16 mouse cellular contexts compared by ENCODE assay signal in the genomic region with DNA sequence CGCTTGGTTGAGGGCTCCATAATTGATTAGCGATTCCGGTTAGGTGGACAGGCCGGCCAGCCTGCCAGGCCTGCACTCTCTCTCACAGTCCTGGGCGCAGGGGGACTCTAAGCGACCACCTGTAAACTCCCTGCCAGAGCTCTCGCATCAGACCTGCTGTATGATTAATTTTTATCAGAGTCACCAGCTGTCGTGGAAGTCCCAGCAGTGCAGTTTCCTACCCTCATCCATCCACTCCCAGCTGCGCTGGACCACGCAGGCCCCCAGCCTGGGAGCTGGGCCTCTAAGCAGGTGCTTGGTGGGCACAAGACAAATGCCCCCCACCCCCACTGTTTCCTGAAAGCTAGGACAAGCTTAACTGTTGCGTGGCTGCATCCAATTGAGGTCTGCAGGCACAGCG.
DNase-seq lines count a peak whose midpoint lies in the region; ATAC-seq lines count a peak whose summit lies in the region.
"Had no signal": no experiment of that assay in that cellular context is flagged by ENCODE, and none has a peak within 500 bp of the region (broad histone marks: within the 10 kb centered on the region; RNA-seq: fewer than 3 reads in every experiment).

No protein-coding gene starts in this region.

- H3K9ac ChIP-seq in forebrain, embryonic 12.5 days = peak overlapping the region; percentile 26; the same call in 1 of the 2 replicates
- H3K9ac ChIP-seq in hindbrain, embryonic 15.5 days = no peak overlapping the region
- no peak overlapping the region for H3K9ac ChIP-seq in midbrain, embryonic 15.5 days
- H3K9ac ChIP-seq: embryonic facial prominence, embryonic 12.5 days; intestine, embryonic 15.5 days; lung, embryonic 14.5 days had no signal

- no peak overlapping the region for H3K4me3 ChIP-seq in forebrain, embryonic 12.5 days (replicated peaks)
- no peak overlapping the region for H3K4me3 ChIP-seq in hindbrain, embryonic 15.5 days
- H3K4me3 ChIP-seq in midbrain, embryonic 15.5 days = no peak overlapping the region
- H3K4me3 ChIP-seq: embryonic facial prominence, embryonic 12.5 days; intestine, embryonic 15.5 days had no signal

- H3K36me3 ChIP-seq in forebrain, embryonic 12.5 days (replicated peaks) = no peaks in the 10 kb centered on the region
- no peaks in the 10 kb centered on the region for H3K36me3 ChIP-seq in hindbrain, embryonic 15.5 days
- no peaks in the 10 kb centered on the region for H3K36me3 ChIP-seq in midbrain, embryonic 15.5 days (replicated peaks)
- H3K36me3 ChIP-seq: embryonic facial prominence, embryonic 12.5 days; intestine, embryonic 15.5 days had no signal

- peak; percentile 26 for DNase-seq in embryo, embryonic 10.5 days (ENCODE audit: low spot score)
- DNase-seq in embryo, embryonic 10 days (ENCODE audit: low spot score) = no peak
- no peak for DNase-seq in left cerebral cortex, postnatal 25 days (ENCODE audit: low spot score in 2 of 2)
- no peak for DNase-seq in heart, postnatal 36 days
- DNase-seq in kidney, adult 18-20 months = no peak
- DNase-seq: cerebellum, adult 9-11 months; kidney, postnatal 36 days; liver; lung, embryonic 14.5 days; thymus, postnatal 4 days had no signal

- H3K27me3 ChIP-seq in forebrain, embryonic 12.5 days = peaks cover 42% of the 10 kb centered on the region
- H3K27me3 ChIP-seq in hindbrain, embryonic 15.5 days = peaks cover 5% of the 10 kb centered on the region; the same call in 1 of the 2 replicates
- H3K27me3 ChIP-seq in midbrain, embryonic 15.5 days (replicated peaks) = no peaks in the 10 kb centered on the region; the same call in 1 of the 2 replicates
- H3K27me3 ChIP-seq: embryonic facial prominence, embryonic 12.5 days; intestine, embryonic 15.5 days had no signal

- ATAC-seq in forebrain, embryonic 12.5 days (ENCODE audit: low FRiP score) = peak; percentile 63
- ATAC-seq in hindbrain, embryonic 15.5 days (ENCODE audit: low FRiP score, low read depth) = peak; percentile 61
- peak; percentile 53; the same call in 1 of the 2 replicates for ATAC-seq in midbrain, embryonic 15.5 days (replicated peaks)
- ATAC-seq: intestine, embryonic 15.5 days had no signal

- intact Hi-C loops in left cerebral cortex, postnatal 25 days (cut with DNase I) = no loop called here
- intact Hi-C loops in heart, postnatal 36 days (cut with DNase I) = no loop called here

- H3K4me2 ChIP-seq in forebrain, embryonic 12.5 days = no peak overlapping the region
- no peak overlapping the region for H3K4me2 ChIP-seq in hindbrain, embryonic 15.5 days
- H3K4me2 ChIP-seq in midbrain, embryonic 15.5 days = no peak overlapping the region
- H3K4me2 ChIP-seq: embryonic facial prominence, embryonic 12.5 days; intestine, embryonic 15.5 days; lung, embryonic 14.5 days had no signal

- no peaks in the 10 kb centered on the region for H3K9me3 ChIP-seq in forebrain, embryonic 12.5 days
- H3K9me3 ChIP-seq in hindbrain, embryonic 15.5 days = no peaks in the 10 kb centered on the region
- H3K9me3 ChIP-seq in midbrain, embryonic 15.5 days = no peaks in the 10 kb centered on the region
- H3K9me3 ChIP-seq: embryonic facial prominence, embryonic 12.5 days; intestine, embryonic 15.5 days had no signal

- 0 out of 2 replicates have a peak overlapping the region, but pooled peaks have one; percentile 6 for H3K27ac ChIP-seq in forebrain, embryonic 12.5 days
- H3K27ac ChIP-seq in hindbrain, embryonic 15.5 days (replicated peaks) = no peak overlapping the region
- no peak overlapping the region for H3K27ac ChIP-seq in midbrain, embryonic 15.5 days
- H3K27ac ChIP-seq: embryonic facial prominence, embryonic 12.5 days; intestine, embryonic 15.5 days; stomach, postnatal 0 days had no signal

- peaks cover 19% of the 10 kb centered on the region for H3K4me1 ChIP-seq in forebrain, embryonic 12.5 days
- peaks cover 13% of the 10 kb centered on the region for H3K4me1 ChIP-seq in hindbrain, embryonic 15.5 days (replicated peaks)
- H3K4me1 ChIP-seq in midbrain, embryonic 15.5 days = peaks cover 16% of the 10 kb centered on the region
- H3K4me1 ChIP-seq: intestine, embryonic 15.5 days had no signal

- 19% methylated on average over 12 of the region's 12 CpGs for WGBS in forebrain, embryonic 12.5 days
- WGBS in hindbrain, embryonic 15.5 days = 19% methylated on average over 12 of the region's 12 CpGs
- WGBS in midbrain, embryonic 15.5 days = 19% methylated on average over 12 of the region's 12 CpGs
